ENCODE assay signal across 9 mouse cellular contexts in genomic region chr1:83218260-83218659, GRCm38 (mm10). TPM values are rescaled to one million over a fixed set of nuclear protein-coding genes. Genes with fewer than 3 reads are reported as not detected.
A peak's percentile ranks its signal among the peaks of the same experiment; 100 is the strongest.
DNase-seq lines count a peak whose midpoint lies in the region; ATAC-seq and TF ChIP-seq lines count a peak whose summit lies in the region.
"Had no signal": no experiment of that assay in that cellular context is flagged by ENCODE, and none has a peak within 500 bp of the region (broad histone marks: within the 10 kb centered on the region; RNA-seq: fewer than 3 reads in every experiment).

No protein-coding gene starts in this region.

- H3K9me3 ChIP-seq in heart, embryonic 11.5 days (replicated peaks; ENCODE audit: control insufficient read depth, low read length), result no peaks in the 10 kb centered on the region
- H3K9me3 ChIP-seq in midbrain, embryonic 13.5 days, result no peaks in the 10 kb centered on the region
- H3K9me3 ChIP-seq in midbrain, embryonic 11.5 days (ENCODE audit: control insufficient read depth, low read length), result no peaks in the 10 kb centered on the region
- H3K9me3 ChIP-seq in embryonic facial prominence, embryonic 14.5 days (ENCODE audit: control insufficient read depth, low read length), result no peaks in the 10 kb centered on the region

- H3K4me2 ChIP-seq in heart, embryonic 11.5 days, result no peak overlapping the region
- H3K4me2 ChIP-seq in midbrain, embryonic 13.5 days (replicated peaks), result no peak overlapping the region
- H3K4me2 ChIP-seq in midbrain, embryonic 11.5 days, result no peak overlapping the region
- H3K4me2 ChIP-seq in embryonic facial prominence, embryonic 14.5 days (ENCODE audit: low read depth, low read length), result no peak overlapping the region

- H3K4me1 ChIP-seq in heart, embryonic 11.5 days (ENCODE audit: control insufficient read depth, insufficient read depth, low read length), result no peaks in the 10 kb centered on the region
- no peaks in the 10 kb centered on the region for H3K4me1 ChIP-seq in midbrain, embryonic 13.5 days (replicated peaks)
- H3K4me1 ChIP-seq in midbrain, embryonic 11.5 days (ENCODE audit: control insufficient read depth, insufficient read depth, low read length), result no peaks in the 10 kb centered on the region
- no peaks in the 10 kb centered on the region for H3K4me1 ChIP-seq in embryonic facial prominence, embryonic 14.5 days (ENCODE audit: control insufficient read depth, insufficient read depth, low read length)
- H3K4me1 ChIP-seq in lung, adult 2 months (ENCODE audit: control insufficient read depth, insufficient read depth, low read length), result no peaks in the 10 kb centered on the region

- H3K27me3 ChIP-seq in heart, embryonic 11.5 days (ENCODE audit: control insufficient read depth, insufficient read depth, low read length), result no peaks in the 10 kb centered on the region
- no peaks in the 10 kb centered on the region for H3K27me3 ChIP-seq in midbrain, embryonic 13.5 days
- no peaks in the 10 kb centered on the region for H3K27me3 ChIP-seq in midbrain, embryonic 11.5 days (ENCODE audit: control insufficient read depth, insufficient read depth, low read length)
- no peaks in the 10 kb centered on the region for H3K27me3 ChIP-seq in embryonic facial prominence, embryonic 14.5 days (replicated peaks; ENCODE audit: control insufficient read depth, insufficient read depth, low read length)

- intact Hi-C loops in heart, postnatal 10 days (cut with DNase I), result loop anchor here (1.0 kb wide), 1 partner anchor 499 kb away; no protein-coding TSS in a partner anchor

- DNase-seq in heart, postnatal 10 days, result peak; percentile 20 to 28
- no peak for DNase-seq in midbrain, embryonic 11.5 days (ENCODE audit: low spot score, missing footprints)
- peak; percentile 60 for DNase-seq in embryonic facial prominence, embryonic 14.5 days (ENCODE audit: low spot score)
- DNase-seq in retina, adult 2 months (ENCODE audit: low read depth, low spot score), result peak; percentile 13
- no peak for DNase-seq in urinary bladder, postnatal 14 days (ENCODE audit: low spot score)
- DNase-seq in lung, adult 2 months, result no peak

- WGBS in heart, embryonic 11.5 days (ENCODE audit: insufficient replicate concordance), result 28% methylated on average over 1 of the region's 1 CpGs
- 38% methylated on average over 1 of the region's 1 CpGs for WGBS in midbrain, embryonic 13.5 days
- 55% methylated on average over 1 of the region's 1 CpGs for WGBS in midbrain, embryonic 11.5 days
- 41% methylated on average over 1 of the region's 1 CpGs for WGBS in embryonic facial prominence, embryonic 14.5 days
- WGBS in lung, adult 2 months, result 50% methylated on average over 1 of the region's 1 CpGs

- H3K36me3 ChIP-seq in heart, embryonic 11.5 days (ENCODE audit: control insufficient read depth, insufficient read depth, low read length), result no peaks in the 10 kb centered on the region
- H3K36me3 ChIP-seq in midbrain, embryonic 13.5 days, result no peaks in the 10 kb centered on the region
- no peaks in the 10 kb centered on the region for H3K36me3 ChIP-seq in midbrain, embryonic 11.5 days (ENCODE audit: control insufficient read depth, insufficient read depth, low read length)
- no peaks in the 10 kb centered on the region for H3K36me3 ChIP-seq in embryonic facial prominence, embryonic 14.5 days (ENCODE audit: control insufficient read depth, insufficient read depth, low read length)

- TF ChIP-seq POLR2A in lung, adult 2 months (IDR thresholded peaks at IDR 0.05; ENCODE audit: borderline replicate concordance, extremely low read depth, low read depth, low read length), result no peak

- TF ChIP-seq CTCF in lung, adult 2 months (IDR thresholded peaks at IDR 0.05; ENCODE audit: insufficient read depth, low read length), result no peak

- no peak overlapping the region for H3K9ac ChIP-seq in heart, embryonic 11.5 days (ENCODE audit: low read depth, low read length)
- no peak overlapping the region for H3K9ac ChIP-seq in midbrain, embryonic 13.5 days (replicated peaks)
- H3K9ac ChIP-seq in midbrain, embryonic 11.5 days (ENCODE audit: low read length), result no peak overlapping the region
- no peak overlapping the region for H3K9ac ChIP-seq in embryonic facial prominence, embryonic 14.5 days (ENCODE audit: low read depth, low read length)

- no peak overlapping the region for H3K4me3 ChIP-seq in heart, embryonic 11.5 days (ENCODE audit: low read depth, low read length)
- no peak overlapping the region for H3K4me3 ChIP-seq in midbrain, embryonic 13.5 days (replicated peaks)
- no peak overlapping the region for H3K4me3 ChIP-seq in midbrain, embryonic 11.5 days (ENCODE audit: low read depth, low read length)
- H3K4me3 ChIP-seq in embryonic facial prominence, embryonic 14.5 days (ENCODE audit: low read depth, low read length), result no peak overlapping the region
- no peak overlapping the region for H3K4me3 ChIP-seq in lung, adult 2 months (replicated peaks; ENCODE audit: extremely low read depth, low read depth, low read length)

- ATAC-seq in heart, embryonic 11.5 days (replicated peaks; ENCODE audit: insufficient number of reproducible peaks, low FRiP score, low TSS enrichment), result no peak
- 0 out of 2 replicates have a peak, but pooled peaks have one; percentile 30 for ATAC-seq in midbrain, embryonic 13.5 days
- ATAC-seq in midbrain, embryonic 11.5 days (ENCODE audit: low FRiP score), result no peak
- ATAC-seq in embryonic facial prominence, embryonic 14.5 days (ENCODE audit: low read depth), result peak; percentile 47; the same call in 1 of the 2 replicates
- ATAC-seq: intestine, embryonic 16.5 days had no signal

- H3K27ac ChIP-seq in heart, embryonic 11.5 days (ENCODE audit: low read depth, low read length), result no peak overlapping the region
- H3K27ac ChIP-seq in midbrain, embryonic 13.5 days, result no peak overlapping the region
- H3K27ac ChIP-seq in midbrain, embryonic 11.5 days (ENCODE audit: low read depth, low read length), result no peak overlapping the region
- no peak overlapping the region for H3K27ac ChIP-seq in embryonic facial prominence, embryonic 14.5 days (replicated peaks; ENCODE audit: low read depth, low read length)

RNA-seq across cellular contexts. Expression of gene Daw1, which starts 58.7 kb away (rescaled TPM):
- total RNA-seq in heart, postnatal 10 days (2021), result under 1 TPM in 1 of 2 experiments, not detected in 1; 0.20 TPM
- 0.25 TPM in 1 of 2 replicates, not detected in the other for polyA plus RNA-seq in heart, embryonic 11.5 days (2014; fragmentation: Nextera tagmentation; extraction: Ambion mirVana)
- 0.40 and 0.81 TPM in 2 replicates for polyA plus RNA-seq in midbrain, embryonic 13.5 days (2015; fragmentation: Nextera tagmentation; extraction: Ambion mirVana)
- 0.40 TPM in 1 of 2 replicates, not detected in the other for polyA plus RNA-seq in midbrain, embryonic 11.5 days (2014; fragmentation: Nextera tagmentation; extraction: Ambion mirVana)
- polyA plus RNA-seq in embryonic facial prominence, embryonic 14.5 days (2014; fragmentation: Nextera tagmentation; extraction: Ambion mirVana), result 0.48 and 0.78 TPM in 2 replicates
- 1.5 and 2.1 TPM in 2 replicates for polyA plus RNA-seq in lung, adult 2 months (2012; rRNA removed)
- polyA plus RNA-seq: intestine, embryonic 16.5 days had no signal

Comparison
In these comparisons a context has a peak if more than half of its experiments do, and no peak if none do; other contexts are left out.
1. ATAC-seq: peak in midbrain, embryonic 13.5 days (single experiment) and embryonic facial prominence, embryonic 14.5 days (single experiment); none in heart, embryonic 11.5 days (single experiment) and midbrain, embryonic 11.5 days (single experiment).
2. DNase-seq: peak in heart, postnatal 10 days (2 of 2), embryonic facial prominence, embryonic 14.5 days (single experiment) and retina, adult 2 months (single experiment); none in midbrain, embryonic 11.5 days (single experiment), urinary bladder, postnatal 14 days (single experiment) and lung, adult 2 months (single experiment).